Mouse (Mus musculus): ENCODE results near the gene Jagn1. TPM values are rescaled to one million over a fixed set of nuclear protein-coding genes. Genes with fewer than 3 reads are reported as not detected.

Gene Jagn1
- polyA plus RNA-seq, 1 experiment from 2014 or later, result 93.2 TPM

DNA sequence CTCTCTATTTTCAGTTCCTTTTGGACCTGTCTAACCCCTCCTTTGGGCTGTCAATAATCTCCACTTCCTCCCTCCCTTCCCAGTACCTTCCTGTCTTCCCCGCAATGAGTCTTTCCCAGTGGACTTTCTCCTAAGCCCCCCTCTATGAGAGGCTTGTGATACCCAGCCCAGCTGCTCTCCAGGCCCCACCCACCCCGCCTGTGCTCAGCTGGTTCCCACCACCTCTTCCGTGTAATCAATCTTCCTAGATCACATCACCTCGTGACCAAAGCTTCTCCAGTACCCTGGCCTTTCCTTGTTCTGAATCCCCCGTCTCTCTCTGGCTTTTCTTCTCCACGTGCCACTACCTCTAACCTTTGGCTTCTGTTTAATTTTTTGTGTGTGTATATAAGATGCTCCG, 35.0 kb downstream of the Jagn1 start:
- no peak for ATAC-seq (ENCODE audit: insufficient number of reproducible peaks, insufficient read depth, low FRiP score, low TSS enrichment, low read depth)
- H3K27me3 ChIP-seq, result peaks cover 53% of the 10 kb centered on the region
- no peaks in the 10 kb centered on the region for H3K36me3 ChIP-seq
- WGBS, result 51% methylated on average over 7 of the region's 7 CpGs
- no peak overlapping the region for H3K27ac ChIP-seq
- no peak overlapping the region for H3K4me2 ChIP-seq
- no peak overlapping the region for H3K9ac ChIP-seq
- peaks cover 2% of the 10 kb centered on the region; the same call in 1 of the 2 replicates for H3K4me1 ChIP-seq
- no peak overlapping the region for H3K4me3 ChIP-seq
- H3K9me3 ChIP-seq, result no peaks in the 10 kb centered on the region

DNA sequence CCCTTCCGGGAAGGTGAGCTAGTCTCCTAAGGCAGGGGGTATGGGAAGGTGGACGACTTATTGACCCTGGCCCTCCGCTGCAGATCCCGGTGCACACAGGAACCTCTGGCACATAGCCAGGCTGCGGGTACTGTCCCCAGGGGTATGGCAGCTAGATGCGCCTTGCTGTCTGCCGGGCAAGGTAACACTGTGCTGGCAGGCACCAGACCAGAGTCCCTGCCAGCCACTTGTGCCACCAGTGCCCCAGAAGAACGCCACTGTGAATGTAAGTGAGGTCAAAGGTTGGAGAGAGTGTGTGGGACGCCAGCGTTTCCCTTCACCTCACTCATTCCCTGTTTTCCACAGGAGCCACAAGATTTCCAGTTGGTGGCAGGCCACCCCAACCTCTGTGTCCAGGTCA, 36.5 kb downstream of the Jagn1 start:
- Histone ChIP-seq H3K4me1 (peaks cover 14% of the 10 kb centered on the region; the same call in 1 of the 2 replicates), H3K9ac (no peak overlapping the region), H3K27ac (no peak overlapping the region), H3K4me2 (no peak overlapping the region), H3K27me3 (peaks cover 60% of the 10 kb centered on the region), H3K4me3 (no peak overlapping the region), H3K36me3 (no peaks in the 10 kb centered on the region), H3K9me3 (no peaks in the 10 kb centered on the region)
- 76% methylated on average over 10 of the region's 10 CpGs for WGBS
- no peak for ATAC-seq (ENCODE audit: insufficient number of reproducible peaks, insufficient read depth, low FRiP score, low TSS enrichment, low read depth)

DNA sequence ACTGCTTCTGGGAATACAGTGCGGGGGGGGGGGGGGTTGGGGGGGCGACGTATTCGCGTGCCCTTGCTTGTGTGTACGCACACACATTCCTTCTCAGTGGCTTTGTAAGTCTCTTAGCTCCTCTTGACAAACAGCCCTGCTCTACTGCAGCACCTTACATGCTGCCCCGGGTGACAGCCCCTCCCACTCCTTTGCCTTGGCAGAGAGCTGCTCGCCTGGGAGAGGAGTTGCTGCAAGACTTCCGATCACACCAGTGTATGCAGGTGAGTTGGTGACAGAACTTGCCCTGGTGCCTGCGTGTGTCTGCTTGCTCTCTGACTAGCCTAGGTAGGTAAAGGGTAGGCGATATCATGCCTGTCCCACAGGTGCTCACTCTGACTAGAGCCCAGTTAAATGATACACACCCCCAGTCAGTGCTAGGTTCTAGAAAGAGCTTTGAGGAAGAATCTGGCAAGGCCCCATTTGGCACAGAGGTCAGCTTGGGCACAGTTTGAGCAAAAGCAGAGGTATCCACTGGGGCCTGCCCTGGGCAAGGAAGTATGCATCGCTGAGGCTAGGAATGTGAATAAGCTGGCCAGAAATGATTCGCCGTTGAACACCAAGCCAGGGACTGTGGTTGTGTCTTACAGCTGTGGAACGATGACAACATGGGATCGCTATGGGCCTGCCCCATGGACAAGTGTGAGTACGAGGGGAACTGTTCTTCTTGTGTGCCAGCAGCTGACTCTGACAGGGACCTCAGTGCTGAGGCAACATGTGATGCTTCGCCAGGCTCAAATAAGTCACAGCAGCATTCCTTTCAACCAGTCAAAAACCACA, 38.4 kb downstream of the Jagn1 start:
- no peak for ATAC-seq (ENCODE audit: insufficient number of reproducible peaks, insufficient read depth, low FRiP score, low TSS enrichment, low read depth)
- Histone ChIP-seq H3K9ac (no peak overlapping the region), H3K9me3 (no peaks in the 10 kb centered on the region), H3K4me1 (peaks cover 19% of the 10 kb centered on the region; the same call in 1 of the 2 replicates), H3K27ac (no peak overlapping the region; the same call in 1 of the 2 replicates), H3K4me2 (no peak overlapping the region), H3K27me3 (peaks cover 60% of the 10 kb centered on the region), H3K4me3 (no peak overlapping the region), H3K36me3 (no peaks in the 10 kb centered on the region)
- 58% methylated on average over 18 of the region's 18 CpGs for WGBS

DNA sequence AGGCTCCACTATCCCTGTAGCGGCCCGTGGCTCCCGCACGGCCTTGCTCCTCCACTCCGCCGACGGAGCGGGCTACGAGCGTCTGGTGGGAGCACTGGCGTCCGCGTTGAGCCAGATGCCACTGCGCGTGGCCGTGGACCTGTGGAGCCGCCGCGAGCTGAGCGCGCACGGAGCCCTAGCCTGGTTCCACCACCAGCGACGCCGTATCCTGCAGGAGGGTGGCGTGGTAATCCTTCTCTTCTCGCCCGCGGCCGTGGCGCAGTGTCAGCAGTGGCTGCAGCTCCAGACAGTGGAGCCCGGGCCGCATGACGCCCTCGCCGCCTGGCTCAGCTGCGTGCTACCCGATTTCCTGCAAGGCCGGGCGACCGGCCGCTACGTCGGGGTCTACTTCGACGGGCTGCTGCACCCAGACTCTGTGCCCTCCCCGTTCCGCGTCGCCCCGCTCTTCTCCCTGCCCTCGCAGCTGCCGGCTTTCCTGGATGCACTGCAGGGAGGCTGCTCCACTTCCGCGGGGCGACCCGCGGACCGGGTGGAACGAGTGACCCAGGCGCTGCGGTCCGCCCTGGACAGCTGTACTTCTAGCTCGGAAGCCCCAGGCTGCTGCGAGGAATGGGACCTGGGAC, 40.2 kb downstream of the Jagn1 start:
- peaks cover 52% of the 10 kb centered on the region for H3K27me3 ChIP-seq
- H3K27ac ChIP-seq, result no peak overlapping the region
- no peaks in the 10 kb centered on the region for H3K9me3 ChIP-seq
- H3K36me3 ChIP-seq, result no peaks in the 10 kb centered on the region
- WGBS, result 3% methylated on average over 65 of the region's 65 CpGs
- H3K4me1 ChIP-seq, result peaks cover 30% of the 10 kb centered on the region
- H3K4me3 ChIP-seq, result peak overlapping the region; percentile 39
- ATAC-seq (ENCODE audit: insufficient number of reproducible peaks, insufficient read depth, low FRiP score, low TSS enrichment, low read depth), result no peak; the same call in 1 of the 2 replicates
- peak overlapping the region; percentile 49; the same call in 1 of the 2 replicates for H3K9ac ChIP-seq
- H3K4me2 ChIP-seq, result peak overlapping the region; percentile 74

DNA sequence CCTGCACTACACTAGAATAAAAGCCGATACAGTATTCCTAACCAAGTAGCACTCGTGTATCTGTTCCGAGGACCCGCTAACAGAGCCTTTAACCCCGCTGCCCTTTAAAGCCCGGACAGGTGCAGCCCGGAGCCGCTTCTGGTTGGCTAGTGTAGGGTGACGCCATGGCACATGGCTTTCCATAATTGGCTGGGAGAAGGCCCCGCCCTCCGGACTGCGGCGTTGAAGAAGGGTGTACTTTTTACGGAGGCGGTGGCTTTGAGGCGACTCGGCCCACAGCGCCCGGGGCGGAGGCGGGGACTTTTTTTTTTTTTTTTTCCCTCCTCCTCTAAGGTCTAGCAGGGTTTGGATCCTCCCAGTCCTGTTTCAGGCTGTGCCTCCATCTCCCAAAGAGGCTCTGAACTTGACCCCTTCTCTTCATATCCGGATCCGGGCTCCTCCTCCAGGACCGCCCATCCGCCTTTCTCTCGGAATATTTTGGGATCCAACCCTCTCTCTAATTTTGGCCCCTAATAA, 40.8 kb downstream of the Jagn1 start, which contains the start of gene Creld1:
TSS of gene Creld1 (plus strand) at position 198 of the 516 bp plus-strand sequence.
- peak within 1 kb of the TSS; percentile 39 for H3K4me3 ChIP-seq
- peak within 1 kb of the TSS; percentile 69 for H3K9ac ChIP-seq
- under 1% methylated on average over 26 of the region's 26 CpGs for WGBS
- peak; percentile 76 for ATAC-seq (ENCODE audit: insufficient number of reproducible peaks, insufficient read depth, low FRiP score, low TSS enrichment, low read depth)
- H3K4me1 ChIP-seq, result peaks cover 35% of the 10 kb centered on the region
- H3K4me2 ChIP-seq, result peak within 1 kb of the TSS; percentile 74
- H3K27me3 ChIP-seq, result peaks cover 52% of the 10 kb centered on the region
- no peaks in the 10 kb centered on the region for H3K9me3 ChIP-seq
- no peaks in the 10 kb centered on the region for H3K36me3 ChIP-seq
- 0 out of 2 replicates have a peak within 1 kb of the TSS, but pooled peaks have one; percentile 7 for H3K27ac ChIP-seq

DNA sequence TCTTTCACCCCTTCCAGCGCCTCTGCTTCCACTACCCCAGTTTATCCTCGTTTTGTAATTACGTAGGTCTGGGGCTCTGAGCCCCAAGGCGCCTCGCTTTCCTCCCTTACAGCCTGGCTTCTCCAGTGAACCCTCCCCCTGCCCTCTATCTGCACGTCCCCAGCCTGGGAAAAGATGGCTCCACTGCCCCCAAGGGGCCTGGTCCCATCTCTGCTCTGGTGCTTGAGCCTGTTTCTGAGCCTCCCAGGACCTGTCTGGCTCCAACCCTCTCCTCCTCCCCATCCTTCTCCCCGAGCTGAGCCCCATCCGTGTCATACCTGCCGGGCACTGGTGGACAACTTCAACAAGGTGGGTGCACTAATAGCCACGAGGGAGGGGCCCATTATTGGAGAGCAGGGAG, 41.4 kb downstream of the Jagn1 start:
- Histone ChIP-seq H3K4me3 (peak overlapping the region; percentile 39), H3K27me3 (peaks cover 48% of the 10 kb centered on the region), H3K9ac (peak overlapping the region; percentile 69), H3K4me2 (peak overlapping the region; percentile 74), H3K27ac (0 out of 2 replicates have a peak overlapping the region, but pooled peaks have one; percentile 7), H3K9me3 (no peaks in the 10 kb centered on the region), H3K4me1 (peaks cover 35% of the 10 kb centered on the region), H3K36me3 (no peaks in the 10 kb centered on the region)
- 15% methylated on average over 10 of the region's 10 CpGs for WGBS
- no peak for ATAC-seq (ENCODE audit: insufficient number of reproducible peaks, insufficient read depth, low FRiP score, low TSS enrichment, low read depth)

DNA sequence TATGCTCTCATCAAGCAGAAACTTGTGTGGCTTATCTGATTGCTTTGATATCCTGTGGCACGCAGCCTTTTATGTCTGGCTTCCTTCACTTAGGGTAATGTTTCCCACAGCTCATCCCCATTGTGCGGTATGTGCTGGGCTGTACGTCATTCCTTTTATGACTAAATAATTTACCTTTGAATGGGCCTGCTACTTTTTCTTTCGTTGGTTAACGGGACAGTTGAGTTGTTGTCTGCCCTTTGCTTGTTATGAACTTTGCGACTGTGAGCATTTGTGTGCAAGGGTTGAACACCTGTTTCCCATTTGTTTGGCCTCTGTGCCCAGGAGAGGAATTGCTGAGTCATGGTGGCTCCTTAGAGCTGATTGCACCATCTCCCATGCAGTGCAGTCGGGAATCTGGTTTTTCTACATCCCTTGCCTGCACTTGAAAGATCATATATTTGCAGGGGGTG, 44.8 kb downstream of the Jagn1 start:
- Histone ChIP-seq H3K4me1 (peaks cover 35% of the 10 kb centered on the region), H3K4me2 (no peak overlapping the region), H3K36me3 (peaks cover 12% of the 10 kb centered on the region), H3K4me3 (no peak overlapping the region), H3K9me3 (no peaks in the 10 kb centered on the region), H3K9ac (0 out of 2 replicates have a peak overlapping the region, but pooled peaks have one; percentile 21), H3K27ac (no peak overlapping the region), H3K27me3 (peaks cover 14% of the 10 kb centered on the region)
- WGBS, result 13% methylated on average over 7 of the region's 7 CpGs
- ATAC-seq (ENCODE audit: insufficient number of reproducible peaks, insufficient read depth, low FRiP score, low TSS enrichment, low read depth), result no peak

DNA sequence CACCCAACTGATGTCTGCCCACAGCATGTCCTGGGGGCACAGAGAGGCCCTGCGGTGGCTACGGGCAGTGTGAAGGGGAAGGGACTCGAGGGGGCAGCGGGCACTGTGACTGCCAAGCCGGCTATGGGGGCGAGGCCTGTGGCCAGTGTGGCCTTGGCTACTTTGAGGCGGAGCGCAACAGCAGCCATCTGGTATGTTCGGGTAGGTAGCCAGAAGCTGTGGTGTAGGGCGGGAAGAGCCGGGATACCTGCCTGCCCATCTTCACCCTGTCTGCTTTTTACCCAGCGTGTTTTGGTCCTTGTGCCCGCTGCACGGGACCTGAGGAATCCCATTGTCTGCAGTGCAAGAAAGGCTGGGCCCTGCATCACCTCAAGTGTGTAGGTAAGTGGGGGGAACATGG, 47.0 kb downstream of the Jagn1 start:
- Histone ChIP-seq H3K4me3 (no peak overlapping the region), H3K9me3 (no peaks in the 10 kb centered on the region), H3K36me3 (peaks cover 12% of the 10 kb centered on the region), H3K4me2 (no peak overlapping the region), H3K27ac (no peak overlapping the region), H3K27me3 (peaks cover 1% of the 10 kb centered on the region), H3K9ac (no peak overlapping the region), H3K4me1 (peaks cover 17% of the 10 kb centered on the region)
- ATAC-seq (ENCODE audit: insufficient number of reproducible peaks, insufficient read depth, low FRiP score, low TSS enrichment, low read depth), result no peak
- 92% methylated on average over 14 of the region's 14 CpGs for WGBS

DNA sequence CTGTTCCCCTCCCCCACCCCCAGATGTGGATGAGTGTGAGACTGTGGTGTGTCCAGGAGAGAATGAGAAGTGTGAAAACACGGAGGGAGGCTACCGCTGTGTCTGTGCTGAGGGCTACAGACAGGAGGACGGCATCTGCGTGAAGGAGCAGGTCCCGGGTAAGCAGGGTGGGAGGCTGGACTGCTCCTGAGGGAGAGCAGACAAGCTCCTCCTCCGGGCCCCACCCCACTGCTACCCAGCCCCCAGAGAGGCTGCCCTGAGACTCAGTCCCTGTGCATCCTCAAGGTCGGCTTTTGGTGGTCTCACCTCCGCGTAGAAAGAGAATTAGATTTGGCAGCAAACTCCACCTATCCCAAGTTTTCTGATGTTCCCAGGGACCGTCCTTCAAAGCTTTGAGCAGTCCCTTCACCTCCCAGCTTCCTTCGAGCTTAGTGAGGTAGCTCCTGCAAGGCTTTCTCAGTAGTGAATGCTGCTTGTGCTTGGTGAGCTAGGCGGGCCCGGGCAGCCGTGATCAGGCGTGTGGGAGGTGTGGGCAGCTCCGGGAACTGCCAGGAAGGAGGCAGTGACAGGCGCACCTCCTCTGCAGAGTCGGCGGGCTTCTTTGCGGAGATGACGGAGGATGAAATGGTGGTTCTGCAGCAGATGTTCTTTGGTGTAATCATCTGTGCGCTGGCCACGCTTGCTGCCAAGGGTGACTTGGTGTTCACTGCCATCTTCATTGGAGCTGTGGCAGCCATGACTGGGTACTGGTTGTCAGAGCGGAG, 49.9 kb downstream of the Jagn1 start:
- Histone ChIP-seq H3K4me2 (no peak overlapping the region), H3K4me3 (no peak overlapping the region), H3K9me3 (no peaks in the 10 kb centered on the region), H3K4me1 (peaks cover 23% of the 10 kb centered on the region), H3K27ac (no peak overlapping the region), H3K9ac (no peak overlapping the region), H3K27me3 (peaks cover 24% of the 10 kb centered on the region), H3K36me3 (peaks cover 12% of the 10 kb centered on the region)
- 80% methylated on average over 24 of the region's 24 CpGs for WGBS
- no peak for ATAC-seq (ENCODE audit: insufficient number of reproducible peaks, insufficient read depth, low FRiP score, low TSS enrichment, low read depth)

DNA sequence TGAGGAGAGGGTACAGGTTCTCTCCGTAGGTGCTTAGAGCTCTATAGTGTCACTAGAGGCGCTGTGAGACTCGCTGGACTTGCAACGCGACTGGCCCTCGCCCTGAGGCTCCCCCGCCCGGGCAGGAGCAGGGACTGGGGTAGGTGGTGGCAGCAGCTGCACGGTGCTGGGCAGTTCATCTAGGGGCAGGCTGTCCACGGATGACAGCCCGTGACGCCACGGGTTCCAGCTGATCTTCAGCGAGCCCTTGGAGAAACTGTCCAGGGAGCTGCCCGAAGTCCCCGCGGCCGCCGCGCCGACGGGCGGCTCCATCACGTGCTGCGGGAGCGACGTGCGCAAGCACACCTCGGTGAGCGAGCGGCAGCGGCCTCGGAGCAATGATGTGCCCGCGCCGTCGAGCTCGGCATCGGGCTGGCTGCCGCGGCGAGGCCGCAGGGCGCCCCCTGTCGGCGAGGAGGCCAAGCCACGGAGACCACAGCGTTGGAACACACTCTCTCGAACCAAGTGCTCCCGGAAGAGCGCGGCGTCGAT, 52.0 kb downstream of the Jagn1 start:
- H3K9ac ChIP-seq, result peak overlapping the region; percentile 60
- under 1% methylated on average over 54 of the region's 54 CpGs for WGBS
- peaks cover 11% of the 10 kb centered on the region for H3K36me3 ChIP-seq
- no peak overlapping the region for H3K27ac ChIP-seq
- H3K9me3 ChIP-seq, result no peaks in the 10 kb centered on the region
- H3K4me2 ChIP-seq, result peak overlapping the region; percentile 60
- peaks cover 24% of the 10 kb centered on the region for H3K27me3 ChIP-seq
- ATAC-seq (ENCODE audit: insufficient number of reproducible peaks, insufficient read depth, low FRiP score, low TSS enrichment, low read depth), result peak; percentile 45
- H3K4me1 ChIP-seq, result peaks cover 15% of the 10 kb centered on the region
- peak overlapping the region; percentile 41 for H3K4me3 ChIP-seq

Data from embryonic facial prominence, embryonic 13.5 days (tissue).